Mouse (Mus musculus): Measurements from ENCODE around the gene Phb. TPM values are rescaled to one million over a fixed set of nuclear protein-coding genes. Genes with fewer than 3 reads are reported as not detected.

Gene Phb
- polyA plus RNA-seq, 1 experiment from 2014 or later, result 187 TPM

DNA sequence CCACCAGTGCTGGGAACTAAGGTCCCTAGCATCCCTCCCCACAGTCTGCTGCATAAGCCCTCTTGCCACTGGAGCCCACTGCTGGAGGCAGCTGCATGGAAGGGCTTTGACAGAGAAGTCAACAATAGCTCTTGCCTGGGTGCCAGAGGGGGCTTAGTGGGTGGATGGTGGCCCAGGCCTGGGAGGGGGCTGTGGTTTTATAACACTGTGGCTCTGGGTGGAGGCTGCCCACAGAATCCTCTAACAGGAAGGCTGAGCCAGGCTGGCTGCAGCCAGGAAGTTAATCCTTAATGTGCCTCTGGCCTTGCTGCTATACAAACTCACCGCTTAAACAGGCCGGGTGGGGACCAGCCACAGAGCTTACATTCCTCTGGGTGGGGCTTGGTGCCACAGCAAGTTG, 31.7 kb upstream of the Phb start:
- no peak overlapping the region for H3K4me2 ChIP-seq
- no peaks in the 10 kb centered on the region for H3K36me3 ChIP-seq (ENCODE audit: poor library complexity, severe bottlenecking)
- no peak overlapping the region for H3K9ac ChIP-seq
- 30% methylated on average over 2 of the region's 2 CpGs for WGBS
- no peak for ATAC-seq
- H3K4me1 ChIP-seq, result peaks cover 9% of the 10 kb centered on the region
- H3K27ac ChIP-seq, result no peak overlapping the region; the same call in 1 of the 2 replicates
- H3K27me3 ChIP-seq, result peaks cover 17% of the 10 kb centered on the region; the same call in 1 of the 2 replicates
- H3K4me3 ChIP-seq, result no peak overlapping the region
- no peaks in the 10 kb centered on the region for H3K9me3 ChIP-seq (replicated peaks)

- H3K27ac ChIP-seq, result peak overlapping the region; percentile 10; the same call in 1 of the 2 replicates
Observed at GRCm38 (mm10) chr11:95640751-95641150, 26.0 kb upstream of the Phb start.

GRCm38 (mm10) chr11:95642534-95643280, 24.1 kb upstream of the Phb start:
- Histone ChIP-seq H3K9ac (no peak overlapping the region), H3K4me3 (no peak overlapping the region), H3K27ac (peak overlapping the region; percentile 25; the same call in 1 of the 2 replicates), H3K9me3 (replicated peaks) (no peaks in the 10 kb centered on the region), H3K27me3 (peaks cover 74% of the 10 kb centered on the region), H3K4me1 (peaks cover 47% of the 10 kb centered on the region), H3K36me3 (ENCODE audit: poor library complexity, severe bottlenecking) (no peaks in the 10 kb centered on the region), H3K4me2 (peak overlapping the region; percentile 22)
- 27% methylated on average over 12 of the region's 12 CpGs for WGBS
- ATAC-seq, result peak; percentile 87

More at GRCm38 (mm10) chr11:95640751-95641150, 26.0 kb upstream of the Phb start:
- no peaks in the 10 kb centered on the region for H3K36me3 ChIP-seq (ENCODE audit: poor library complexity, severe bottlenecking)
- H3K27me3 ChIP-seq, result peaks cover 61% of the 10 kb centered on the region
- no peaks in the 10 kb centered on the region for H3K9me3 ChIP-seq (replicated peaks)
- no peak for ATAC-seq
- H3K4me3 ChIP-seq, result no peak overlapping the region
- no peak overlapping the region for H3K4me2 ChIP-seq
- no peak overlapping the region for H3K9ac ChIP-seq
- WGBS, result 44% methylated on average over 2 of the region's 2 CpGs
- H3K4me1 ChIP-seq, result peaks cover 43% of the 10 kb centered on the region

- H3K9ac ChIP-seq, result no peak overlapping the region
- ATAC-seq, result no peak
- H3K4me2 ChIP-seq, result no peak overlapping the region
- peaks cover 71% of the 10 kb centered on the region for H3K27me3 ChIP-seq
- no peak overlapping the region for H3K4me3 ChIP-seq
- peaks cover 47% of the 10 kb centered on the region for H3K4me1 ChIP-seq
- no peak overlapping the region for H3K27ac ChIP-seq
- no peaks in the 10 kb centered on the region for H3K36me3 ChIP-seq (ENCODE audit: poor library complexity, severe bottlenecking)
- 62% methylated on average over 5 of the region's 5 CpGs for WGBS
- H3K9me3 ChIP-seq (replicated peaks), result no peaks in the 10 kb centered on the region
Observed at GRCm38 (mm10) chr11:95643856-95644255, 22.9 kb upstream of the Phb start.

- peaks cover 47% of the 10 kb centered on the region for H3K4me1 ChIP-seq
- H3K4me2 ChIP-seq, result no peak overlapping the region
- peaks cover 69% of the 10 kb centered on the region for H3K27me3 ChIP-seq
- no peak overlapping the region for H3K9ac ChIP-seq
- no peak overlapping the region for H3K27ac ChIP-seq
- no peak overlapping the region for H3K4me3 ChIP-seq
- no peaks in the 10 kb centered on the region for H3K36me3 ChIP-seq (ENCODE audit: poor library complexity, severe bottlenecking)
- 70% methylated on average over 7 of the region's 7 CpGs for WGBS
- H3K9me3 ChIP-seq (replicated peaks), result no peaks in the 10 kb centered on the region
- no peak for ATAC-seq
Observed at GRCm38 (mm10) chr11:95644381-95644780, 22.4 kb upstream of the Phb start.

GRCm38 (mm10) chr11:95645397-95646153, 21.2 kb upstream of the Phb start:
- Histone ChIP-seq H3K27me3 (peaks cover 63% of the 10 kb centered on the region), H3K36me3 (ENCODE audit: poor library complexity, severe bottlenecking) (no peaks in the 10 kb centered on the region), H3K9ac (peak overlapping the region; percentile 55; the same call in 1 of the 2 replicates), H3K9me3 (replicated peaks) (no peaks in the 10 kb centered on the region), H3K4me2 (peak overlapping the region; percentile 49), H3K4me3 (peak overlapping the region; percentile 21), H3K27ac (no peak overlapping the region), H3K4me1 (peaks cover 47% of the 10 kb centered on the region)
- WGBS, result 2% methylated on average over 36 of the region's 36 CpGs
- no peak for ATAC-seq

GRCm38 (mm10) chr11:95646154-95646490, 20.6 kb upstream of the Phb start:
- no peak overlapping the region for H3K4me2 ChIP-seq
- H3K27ac ChIP-seq, result no peak overlapping the region
- H3K9me3 ChIP-seq (replicated peaks), result no peaks in the 10 kb centered on the region
- H3K4me3 ChIP-seq, result no peak overlapping the region
- H3K36me3 ChIP-seq (ENCODE audit: poor library complexity, severe bottlenecking), result no peaks in the 10 kb centered on the region
- 50% methylated on average over 3 of the region's 3 CpGs for WGBS
- peaks cover 60% of the 10 kb centered on the region for H3K27me3 ChIP-seq
- ATAC-seq, result no peak
- no peak overlapping the region for H3K9ac ChIP-seq
- H3K4me1 ChIP-seq, result peaks cover 45% of the 10 kb centered on the region

- H3K9ac ChIP-seq, result no peak overlapping the region
- no peak overlapping the region for H3K4me3 ChIP-seq
- H3K9me3 ChIP-seq (replicated peaks), result no peaks in the 10 kb centered on the region
- WGBS, result 53% methylated on average over 3 of the region's 3 CpGs
- H3K4me2 ChIP-seq, result no peak overlapping the region
- no peaks in the 10 kb centered on the region for H3K36me3 ChIP-seq (ENCODE audit: poor library complexity, severe bottlenecking)
- H3K27ac ChIP-seq, result no peak overlapping the region
- peaks cover 30% of the 10 kb centered on the region for H3K4me1 ChIP-seq
- ATAC-seq, result no peak
- peaks cover 56% of the 10 kb centered on the region for H3K27me3 ChIP-seq
Observed at GRCm38 (mm10) chr11:95647791-95648190, 19.0 kb upstream of the Phb start.

DNA sequence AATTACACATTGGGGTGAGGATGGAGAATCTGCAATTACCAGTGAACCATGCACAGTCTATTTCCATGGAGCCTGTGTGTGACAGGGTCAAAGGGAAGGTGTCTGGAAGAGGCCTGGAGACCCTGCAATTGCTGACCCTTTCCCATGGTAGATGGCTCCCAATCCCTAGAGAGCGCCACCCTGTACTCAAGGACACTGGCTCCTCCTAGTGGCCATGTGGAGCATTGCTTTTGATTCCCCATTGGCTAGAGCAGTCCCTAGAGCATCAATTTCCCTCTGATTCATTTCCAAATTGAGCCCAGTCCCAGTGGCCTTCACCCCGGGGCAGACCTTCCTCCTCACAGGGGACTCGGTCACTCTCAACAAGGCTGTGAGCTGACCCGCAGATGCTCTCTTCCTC, 17.9 kb upstream of the Phb start:
- ATAC-seq, result peak; percentile 70; the same call in 1 of the 2 replicates
- no peaks in the 10 kb centered on the region for H3K36me3 ChIP-seq (ENCODE audit: poor library complexity, severe bottlenecking)
- H3K9ac ChIP-seq, result no peak overlapping the region
- WGBS, result 6% methylated on average over 4 of the region's 4 CpGs
- no peak overlapping the region for H3K4me3 ChIP-seq
- no peaks in the 10 kb centered on the region for H3K9me3 ChIP-seq (replicated peaks)
- H3K27me3 ChIP-seq, result peaks cover 47% of the 10 kb centered on the region
- no peak overlapping the region for H3K27ac ChIP-seq
- peaks cover 20% of the 10 kb centered on the region for H3K4me1 ChIP-seq
- no peak overlapping the region for H3K4me2 ChIP-seq

DNA sequence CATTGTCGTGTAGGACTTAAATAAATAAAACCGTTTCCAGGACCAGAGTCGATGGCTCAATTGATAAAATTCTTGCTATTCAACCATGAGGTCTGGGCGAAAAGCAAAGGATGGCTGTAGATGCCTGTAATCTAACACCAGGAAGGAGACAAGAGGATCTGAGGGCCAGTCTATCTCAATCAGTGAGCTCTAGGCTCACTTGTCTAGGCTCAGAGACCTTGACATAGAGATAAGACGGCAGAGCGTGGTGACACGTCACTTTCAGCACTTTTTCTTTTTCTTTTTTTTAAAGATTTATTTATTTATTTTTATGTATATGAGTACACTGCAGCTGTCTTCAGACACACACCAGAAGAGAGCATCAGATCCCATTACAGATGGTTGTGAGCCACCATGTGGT, 17.2 kb upstream of the Phb start:
- H3K9ac ChIP-seq, result no peak overlapping the region
- peaks cover 14% of the 10 kb centered on the region for H3K4me1 ChIP-seq
- ATAC-seq, result no peak
- H3K4me3 ChIP-seq, result no peak overlapping the region
- H3K27me3 ChIP-seq, result peaks cover 40% of the 10 kb centered on the region
- 77% methylated on average over 7 of the region's 7 CpGs for WGBS
- no peak overlapping the region for H3K4me2 ChIP-seq
- H3K36me3 ChIP-seq (ENCODE audit: poor library complexity, severe bottlenecking), result no peaks in the 10 kb centered on the region
- H3K9me3 ChIP-seq (replicated peaks), result no peaks in the 10 kb centered on the region
- H3K27ac ChIP-seq, result no peak overlapping the region

DNA sequence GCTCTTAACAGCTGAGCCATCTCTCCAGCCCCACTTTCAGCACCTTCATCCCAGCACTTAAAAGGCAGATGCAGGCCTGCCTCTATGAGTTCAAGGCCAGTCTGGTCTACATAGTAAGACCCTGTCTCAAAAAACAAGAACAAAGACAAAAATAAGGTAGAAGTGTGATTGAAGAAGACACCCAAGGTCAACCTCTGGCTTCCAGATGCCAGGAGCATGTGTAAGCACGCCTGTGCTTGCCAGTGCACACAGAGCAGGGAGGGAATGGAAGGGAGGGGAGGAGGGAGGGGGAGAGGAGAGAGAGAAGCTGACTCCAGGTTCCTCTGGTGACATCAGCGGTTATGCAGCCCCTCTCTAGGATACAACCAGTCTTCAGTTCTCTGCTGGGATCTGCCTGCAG, 16.8 kb upstream of the Phb start:
- Histone ChIP-seq H3K27ac (no peak overlapping the region), H3K4me1 (peaks cover 12% of the 10 kb centered on the region), H3K9me3 (replicated peaks) (no peaks in the 10 kb centered on the region), H3K9ac (no peak overlapping the region), H3K36me3 (ENCODE audit: poor library complexity, severe bottlenecking) (no peaks in the 10 kb centered on the region), H3K27me3 (peaks cover 36% of the 10 kb centered on the region), H3K4me3 (no peak overlapping the region), H3K4me2 (no peak overlapping the region)
- WGBS, result 44% methylated on average over 2 of the region's 2 CpGs
- ATAC-seq, result no peak

GRCm38 (mm10) chr11:95650981-95651380, 15.8 kb upstream of the Phb start:
- H3K36me3 ChIP-seq (ENCODE audit: poor library complexity, severe bottlenecking), result no peaks in the 10 kb centered on the region
- no peak for ATAC-seq
- H3K9me3 ChIP-seq (replicated peaks), result no peaks in the 10 kb centered on the region
- WGBS, result 72% methylated on average over 9 of the region's 9 CpGs
- H3K4me2 ChIP-seq, result no peak overlapping the region
- no peak overlapping the region for H3K9ac ChIP-seq
- peaks cover 26% of the 10 kb centered on the region for H3K27me3 ChIP-seq
- H3K4me1 ChIP-seq, result 0 out of 2 replicates have a peak, but pooled peaks cover 2% of the 10 kb centered on the region
- H3K27ac ChIP-seq, result no peak overlapping the region
- H3K4me3 ChIP-seq, result no peak overlapping the region

Measured in forebrain, embryonic 13.5 days (tissue).